Mouse (Mus musculus) frontal cortex, postnatal 10 days (tissue): ENCODE measurements around the gene Commd1.

Experiments used
- DNase-seq, 2 experiments: peaks; one replicate each; pipeline ENCODE4 v3.0.0; 2022; ENCODE audit warnings: low spot score in 2 of 2, mixed read lengths in 1 of 2

Gene Commd1

GRCm38 (mm10) chr11:22949101-22949500 is 33.1 kb downstream of the Commd1 start:
- no peak for DNase-seq

- no peak for DNase-seq
These were observed 43.2 kb downstream of the Commd1 start for GRCm38 (mm10) chr11:22938983-22939382.

- no peak for DNase-seq
These were observed 44.4 kb downstream of the Commd1 start for GRCm38 (mm10) chr11:22937716-22938316.

GRCm38 (mm10) chr11:22936446-22937125 is 45.6 kb downstream of the Commd1 start:
- no peak for DNase-seq

GRCm38 (mm10) chr11:22932167-22932566 is 50.0 kb downstream of the Commd1 start:
- DNase-seq = no peak

GRCm38 (mm10) chr11:22931320-22931905 is 50.8 kb downstream of the Commd1 start:
- no peak for DNase-seq

- no peak for DNase-seq
These were observed 52.1 kb downstream of the Commd1 start for GRCm38 (mm10) chr11:22930129-22930528.

- no peak for DNase-seq
These were observed 53.5 kb downstream of the Commd1 start for GRCm38 (mm10) chr11:22928586-22929169.

GRCm38 (mm10) chr11:22923606-22924005 is 58.6 kb downstream of the Commd1 start:
- no peak for DNase-seq

- no peak for DNase-seq
These were observed 59.6 kb downstream of the Commd1 start for GRCm38 (mm10) chr11:22922546-22922945.

GRCm38 (mm10) chr11:22919336-22919735 is 62.8 kb downstream of the Commd1 start:
- no peak for DNase-seq

- no peak for DNase-seq
These were observed 64.4 kb downstream of the Commd1 start for GRCm38 (mm10) chr11:22917786-22918185.

- DNase-seq = no peak
These were observed 68.4 kb downstream of the Commd1 start for GRCm38 (mm10) chr11:22913744-22914143.

- DNase-seq = no peak
These were observed 70.4 kb downstream of the Commd1 start for GRCm38 (mm10) chr11:22911831-22912230.

GRCm38 (mm10) chr11:22906453-22906865 is 75.7 kb downstream of the Commd1 start:
- DNase-seq = no peak

GRCm38 (mm10) chr11:22902923-22903322 is 79.3 kb downstream of the Commd1 start:
- DNase-seq = no peak

GRCm38 (mm10) chr11:22900041-22900440 is 82.1 kb downstream of the Commd1 start:
- DNase-seq = no peak

GRCm38 (mm10) chr11:22897642-22898041 is 84.5 kb downstream of the Commd1 start:
- no peak for DNase-seq

GRCm38 (mm10) chr11:22897127-22897526 is 85.1 kb downstream of the Commd1 start:
- DNase-seq = no peak

GRCm38 (mm10) chr11:22893075-22893474 is 89.1 kb downstream of the Commd1 start:
- DNase-seq = no peak

GRCm38 (mm10) chr11:22892466-22892865 is 89.7 kb downstream of the Commd1 start:
- no peak for DNase-seq

GRCm38 (mm10) chr11:22891876-22892275 is 90.3 kb downstream of the Commd1 start:
- DNase-seq = no peak

- no peak for DNase-seq
These were observed 90.9 kb downstream of the Commd1 start for GRCm38 (mm10) chr11:22891242-22891641.
